Mouse (Mus musculus) small intestine, adult 2 months (tissue): ENCODE measurements around the gene Atp5j2.

Experiments used
- CTCF ChIP-seq: fragments of 200-500 bp; IDR thresholded peaks from 2 replicates; pipeline ENCODE4 v1.5.1; 2012; ENCODE audit warnings: low read depth, mild to moderate bottlenecking, control low read depth, inconsistent platforms, low read length, moderate library complexity, mixed read lengths; ENCODE audit not compliant: insufficient replicate concordance, insufficient read length; ENCODE audit errors: extremely low read depth
- POLR2A ChIP-seq: fragments of 200-500 bp; IDR thresholded peaks from 2 replicates; pipeline ENCODE4 v1.6.1; 2012; ENCODE audit warnings: low read depth, mild to moderate bottlenecking, control low read depth, inconsistent platforms, low read length, moderate library complexity

- TF ChIP-seq CTCF (no peak), POLR2A (no peak)
These were observed 53.0 kb downstream of the Atp5j2 start for GRCm38 (mm10) chr5:145138836-145139235.
